Mouse (Mus musculus) midbrain, embryonic 11.5 days (tissue): ENCODE data around the gene 4931422A03Rik. TPM values are rescaled to one million over a fixed set of nuclear protein-coding genes. Genes with fewer than 3 reads are reported as not detected.

Experiments
- ATAC-seq: fragments of 200-750 bp; cut with Nextera tagmentation; 2 replicates; pipeline ENCODE4 v1.8.0; 2017; ENCODE audit warnings: moderate TSS enrichment, moderate library complexity; ENCODE audit not compliant: low FRiP score
- DNase-seq: peaks from one replicate; pipeline ENCODE4 v3.0.0; 2015; ENCODE audit warnings: low spot score; ENCODE audit errors: missing footprints
- H3K27ac ChIP-seq: fragments of 300-500 bp; sonication (generic); 2 replicates; pipeline ENCODE4 v1.5.1; 2014; ENCODE audit warnings: low read depth, low read length
- H3K27me3 ChIP-seq: fragments of 300-500 bp; sonication (generic); 2 replicates; pipeline ENCODE4 v1.6.1; 2014; ENCODE audit warnings: mild to moderate bottlenecking, low read length, moderate library complexity, mixed read lengths; ENCODE audit not compliant: control insufficient read depth, insufficient read depth
- H3K36me3 ChIP-seq: fragments of 300-500 bp; sonication (generic); 2 replicates; pipeline ENCODE4 v1.6.1; 2014; ENCODE audit warnings: mild to moderate bottlenecking, low read length, moderate library complexity, mixed read lengths; ENCODE audit not compliant: control insufficient read depth, insufficient read depth
- H3K4me1 ChIP-seq: fragments of 300-500 bp; sonication (generic); 2 replicates; pipeline ENCODE4 v1.6.1; 2014; ENCODE audit warnings: low read length; ENCODE audit not compliant: control insufficient read depth, insufficient read depth
- H3K4me2 ChIP-seq: fragments of 300-500 bp; sonication (generic); 2 replicates; pipeline ENCODE4 v1.6.1; 2014; ENCODE audit warnings: mild to moderate bottlenecking, moderate library complexity
- H3K4me3 ChIP-seq: fragments of 300-500 bp; sonication (generic); 2 replicates; pipeline ENCODE4 v1.5.1; 2014; ENCODE audit warnings: low read depth, low read length
- H3K9ac ChIP-seq: fragments of 300-500 bp; sonication (generic); 2 replicates; pipeline ENCODE4 v1.6.1; 2014; ENCODE audit warnings: low read length
- H3K9me3 ChIP-seq: fragments of 300-500 bp; sonication (generic); 2 replicates; pipeline ENCODE4 v1.6.1; 2016; ENCODE audit warnings: low read length; ENCODE audit not compliant: control insufficient read depth
- WGBS: fragments of 180-500 bp; shearing (Covaris S2); extraction: QIAGEN DNeasy Blood & Tissue Kit; methylation state at CpG from one replicate; pipeline ENCODE4 v1.1.7; 2014; 5-methylcytosine and 5-hydroxymethylcytosine counted together
- polyA plus RNA-seq: library from polyadenylated mRNA; unstranded; fragments of >200 nt; fragmentation: Nextera tagmentation; extraction: Ambion mirVana; gene quantifications from 2 replicates; pipeline ENCODE4 v1.2.1, GENCODE M21; 2014

4931422A03Rik gene
- polyA plus RNA-seq, 1 experiment from 2014 or later = 1.1 TPM

DNA sequence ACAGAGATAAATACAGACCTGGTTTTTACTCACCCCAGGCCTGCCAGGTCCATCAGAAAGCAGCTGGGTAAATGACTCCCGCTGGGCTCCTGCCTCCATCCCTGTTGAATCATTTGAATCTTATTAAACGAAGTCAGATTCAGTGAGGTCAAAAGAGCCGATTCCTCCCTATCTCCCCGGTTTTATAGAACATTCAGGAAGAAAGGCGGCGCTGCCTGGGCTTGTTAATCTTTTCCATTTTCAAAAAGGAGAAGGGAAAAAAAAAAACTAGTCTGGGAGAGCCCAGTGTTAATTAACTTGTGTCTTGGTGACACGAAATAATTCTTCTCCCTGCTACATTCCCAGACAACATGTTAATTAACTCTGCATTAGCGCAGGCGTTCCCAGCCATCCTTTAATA, 50.4 kb downstream of the 4931422A03Rik start:
- H3K4me2 ChIP-seq = no peak overlapping the region
- H3K36me3 ChIP-seq = no peaks in the 10 kb centered on the region
- H3K9me3 ChIP-seq = no peaks in the 10 kb centered on the region
- no peaks in the 10 kb centered on the region; the same call in 1 of the 2 replicates for H3K27me3 ChIP-seq
- no peak overlapping the region for H3K9ac ChIP-seq
- WGBS = 31% methylated on average over 9 of the region's 9 CpGs
- peaks cover 9% of the 10 kb centered on the region for H3K4me1 ChIP-seq
- ATAC-seq = no peak
- no peak overlapping the region for H3K4me3 ChIP-seq
- DNase-seq = no peak
- no peak overlapping the region for H3K27ac ChIP-seq

DNA sequence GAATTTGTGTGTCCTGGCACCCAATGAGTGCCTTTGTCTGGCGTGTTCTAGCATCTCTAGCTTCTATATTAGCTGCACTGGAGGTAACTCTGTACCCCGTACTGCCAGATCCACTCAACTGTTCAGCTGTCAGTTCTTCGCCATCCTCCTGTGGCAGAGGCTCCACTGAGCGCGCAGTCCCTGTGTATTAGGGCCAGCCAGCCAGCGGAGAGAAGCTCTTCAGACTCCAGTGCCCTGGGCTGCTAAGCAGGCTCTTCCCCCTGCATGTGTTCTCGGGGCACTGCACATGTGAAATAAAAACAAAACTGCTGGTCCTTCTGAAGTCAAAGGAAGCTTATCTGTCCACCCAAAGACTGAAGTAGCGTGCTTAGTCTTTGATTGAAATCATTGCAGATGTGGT, 50.9 kb downstream of the 4931422A03Rik start:
- Histone ChIP-seq H3K27me3 (no peaks in the 10 kb centered on the region; the same call in 1 of the 2 replicates), H3K4me3 (no peak overlapping the region), H3K4me1 (peaks cover 9% of the 10 kb centered on the region), H3K4me2 (no peak overlapping the region), H3K9me3 (no peaks in the 10 kb centered on the region), H3K27ac (no peak overlapping the region), H3K9ac (no peak overlapping the region), H3K36me3 (no peaks in the 10 kb centered on the region)
- 54% methylated on average over 8 of the region's 8 CpGs for WGBS
- no peak for DNase-seq
- ATAC-seq = no peak

DNA sequence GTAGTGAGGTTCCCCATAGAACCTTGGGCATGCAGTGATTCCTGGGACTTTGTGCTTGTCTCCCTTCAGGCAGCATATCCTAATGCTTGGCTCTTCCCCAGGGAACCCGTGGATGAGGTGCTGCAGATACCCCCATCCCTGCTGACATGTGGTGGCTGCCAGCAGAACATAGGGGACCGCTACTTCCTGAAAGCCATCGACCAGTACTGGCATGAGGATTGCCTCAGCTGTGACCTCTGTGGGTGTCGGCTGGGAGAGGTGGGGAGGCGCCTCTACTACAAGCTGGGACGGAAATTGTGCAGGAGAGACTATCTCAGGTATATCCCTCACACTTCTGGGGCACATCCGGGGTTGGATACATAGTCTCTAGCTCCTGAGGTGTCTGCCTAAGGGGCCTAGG, 52.3 kb downstream of the 4931422A03Rik start:
- Histone ChIP-seq H3K27me3 (peaks cover 9% of the 10 kb centered on the region), H3K9me3 (no peaks in the 10 kb centered on the region), H3K4me1 (peaks cover 9% of the 10 kb centered on the region), H3K4me2 (no peak overlapping the region), H3K36me3 (no peaks in the 10 kb centered on the region), H3K27ac (no peak overlapping the region), H3K9ac (no peak overlapping the region), H3K4me3 (no peak overlapping the region)
- 85% methylated on average over 7 of the region's 7 CpGs for WGBS
- ATAC-seq = no peak
- DNase-seq = no peak

DNA sequence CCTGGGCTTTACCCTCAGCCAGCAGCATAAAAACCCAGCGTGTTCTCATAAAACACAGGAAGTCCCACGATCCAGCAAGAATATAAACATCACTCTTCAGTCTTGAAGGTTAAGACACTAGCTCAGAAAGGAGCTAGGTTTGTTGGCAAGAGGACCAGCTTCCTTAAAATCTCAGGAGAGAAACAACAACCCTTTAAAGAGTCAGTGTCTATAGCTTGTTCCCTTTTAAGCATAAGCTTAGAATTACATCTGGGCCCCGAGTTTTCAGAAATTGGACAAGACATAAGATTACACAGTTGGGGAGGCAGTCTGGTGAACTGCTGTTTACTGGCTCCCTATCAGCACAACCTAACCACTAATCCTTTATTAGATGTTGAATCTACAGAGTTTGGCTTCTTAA, 56.3 kb downstream of the 4931422A03Rik start:
- Histone ChIP-seq H3K27ac (no peak overlapping the region), H3K4me1 (peaks cover 4% of the 10 kb centered on the region), H3K36me3 (no peaks in the 10 kb centered on the region), H3K4me3 (no peak overlapping the region), H3K27me3 (peaks cover 13% of the 10 kb centered on the region), H3K9me3 (no peaks in the 10 kb centered on the region), H3K4me2 (peak overlapping the region; percentile 93; the same call in 1 of the 2 replicates), H3K9ac (no peak overlapping the region)
- ATAC-seq (no peak), DNase-seq (no peak)
- WGBS = 18% methylated on average over 3 of the region's 3 CpGs

- no peak for DNase-seq
- peaks cover 13% of the 10 kb centered on the region for H3K27me3 ChIP-seq
- H3K27ac ChIP-seq = no peak overlapping the region; the same call in 1 of the 2 replicates
- peak overlapping the region; percentile 93 for H3K4me2 ChIP-seq
- ATAC-seq = peak; percentile 39; the same call in 1 of the 2 replicates
- no peaks in the 10 kb centered on the region for H3K36me3 ChIP-seq
- no peaks in the 10 kb centered on the region for H3K9me3 ChIP-seq
- peaks cover 4% of the 10 kb centered on the region for H3K4me1 ChIP-seq
- WGBS = 2% methylated on average over 31 of the region's 32 CpGs
- peak overlapping the region; percentile 74 for H3K4me3 ChIP-seq
- peak overlapping the region; percentile 84 for H3K9ac ChIP-seq
These were observed 57.1 kb downstream of the 4931422A03Rik start for GRCm38 (mm10) chr2:103970791-103971649.

- under 1% methylated on average over 58 of the region's 79 CpGs for WGBS
- ATAC-seq (peak; percentile 76), DNase-seq (peak; percentile 96)
- Histone ChIP-seq H3K27me3 (peaks cover 13% of the 10 kb centered on the region), H3K9me3 (no peaks in the 10 kb centered on the region), H3K27ac (peak overlapping the region; percentile 75), H3K4me2 (peak overlapping the region; percentile 93), H3K9ac (peak overlapping the region; percentile 84), H3K4me3 (peak overlapping the region; percentile 74), H3K36me3 (no peaks in the 10 kb centered on the region), H3K4me1 (peaks cover 4% of the 10 kb centered on the region)
These were observed 57.9 kb downstream of the 4931422A03Rik start for GRCm38 (mm10) chr2:103970041-103970790.

DNA sequence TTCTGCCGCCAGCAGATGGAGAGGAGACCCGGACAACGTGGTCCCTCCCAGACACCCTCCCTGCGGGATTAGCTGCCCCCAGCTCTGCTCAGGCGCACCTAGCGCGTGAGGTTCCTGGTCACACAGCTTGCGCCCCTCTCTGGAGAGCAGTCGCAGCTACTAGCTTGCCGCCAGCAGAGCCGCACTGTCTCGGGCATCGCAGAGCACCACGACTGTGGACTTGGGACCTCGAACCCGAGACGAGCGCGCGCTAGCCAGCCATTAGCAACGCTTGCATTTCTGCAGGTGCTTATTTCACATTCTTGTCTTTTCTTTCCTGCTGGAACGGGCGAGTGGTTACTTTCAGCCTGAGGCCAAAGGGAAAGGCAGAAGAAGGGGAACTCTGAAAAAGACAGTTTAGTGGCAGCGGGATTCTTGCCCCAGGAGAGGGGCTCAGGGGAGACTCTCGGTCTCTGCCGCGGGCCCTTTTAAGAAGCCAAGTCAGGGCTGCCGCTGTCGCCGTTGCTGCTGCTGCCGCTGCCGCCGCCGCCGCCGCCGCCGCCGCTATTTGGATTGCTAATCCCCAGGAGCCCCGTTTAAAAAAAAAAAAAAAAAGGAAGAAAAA, 58.6 kb downstream of the 4931422A03Rik start:
- Histone ChIP-seq H3K4me1 (peaks cover 4% of the 10 kb centered on the region), H3K9ac (peak overlapping the region; percentile 84), H3K4me3 (peak overlapping the region; percentile 74), H3K36me3 (no peaks in the 10 kb centered on the region), H3K27ac (peak overlapping the region; percentile 75), H3K4me2 (peak overlapping the region; percentile 93), H3K27me3 (peaks cover 13% of the 10 kb centered on the region), H3K9me3 (no peaks in the 10 kb centered on the region)
- DNase-seq = peak; percentile 96
- WGBS = under 1% methylated on average over 40 of the region's 40 CpGs
- ATAC-seq = peak; percentile 82

DNA sequence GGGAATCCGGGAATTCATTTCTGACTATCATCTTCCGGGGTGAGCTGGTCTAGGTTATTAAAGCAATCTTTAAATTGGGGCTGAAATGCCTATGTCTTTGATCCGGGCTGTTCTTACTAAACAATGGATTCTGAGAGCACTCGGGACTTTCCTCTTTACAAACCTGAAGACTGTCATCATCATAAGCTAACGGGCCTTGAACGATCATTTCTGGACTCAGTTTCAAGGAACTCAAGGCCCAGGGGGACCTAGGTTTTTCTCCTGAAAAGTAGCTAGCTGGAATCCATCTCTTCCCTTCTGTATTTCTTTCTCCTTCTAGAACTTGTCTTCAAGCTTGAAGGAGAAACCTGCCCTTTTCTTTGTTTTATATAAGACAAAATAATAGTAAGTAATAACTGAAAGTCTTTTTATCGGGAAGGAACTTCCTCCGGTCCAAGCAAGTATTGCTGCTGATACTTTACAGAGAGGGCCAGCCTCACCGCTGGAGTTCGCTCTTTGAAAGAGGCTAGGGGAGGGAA, 59.2 kb downstream of the 4931422A03Rik start:
- peak overlapping the region; percentile 84 for H3K9ac ChIP-seq
- H3K4me1 ChIP-seq = peaks cover 4% of the 10 kb centered on the region
- peak overlapping the region; percentile 74 for H3K4me3 ChIP-seq
- ATAC-seq (no peak), DNase-seq (no peak)
- peaks cover 13% of the 10 kb centered on the region for H3K27me3 ChIP-seq
- H3K9me3 ChIP-seq = no peaks in the 10 kb centered on the region
- 24% methylated on average over 10 of the region's 10 CpGs for WGBS
- H3K27ac ChIP-seq = peak overlapping the region; percentile 75; the same call in 1 of the 2 replicates
- H3K4me2 ChIP-seq = peak overlapping the region; percentile 93
- no peaks in the 10 kb centered on the region for H3K36me3 ChIP-seq
